Mouse (Mus musculus) urinary bladder, postnatal 4 days (tissue): ENCODE results near the gene Zfp296.
A peak's percentile ranks its signal among the peaks of the same experiment; 100 is the strongest.

Experiments
- DNase-seq, 2 experiments: peaks; one replicate each; pipeline ENCODE4 v3.0.0; 2021 to 2022; ENCODE audit warnings: low spot score in 2 of 2

Zfp296 gene

DNA sequence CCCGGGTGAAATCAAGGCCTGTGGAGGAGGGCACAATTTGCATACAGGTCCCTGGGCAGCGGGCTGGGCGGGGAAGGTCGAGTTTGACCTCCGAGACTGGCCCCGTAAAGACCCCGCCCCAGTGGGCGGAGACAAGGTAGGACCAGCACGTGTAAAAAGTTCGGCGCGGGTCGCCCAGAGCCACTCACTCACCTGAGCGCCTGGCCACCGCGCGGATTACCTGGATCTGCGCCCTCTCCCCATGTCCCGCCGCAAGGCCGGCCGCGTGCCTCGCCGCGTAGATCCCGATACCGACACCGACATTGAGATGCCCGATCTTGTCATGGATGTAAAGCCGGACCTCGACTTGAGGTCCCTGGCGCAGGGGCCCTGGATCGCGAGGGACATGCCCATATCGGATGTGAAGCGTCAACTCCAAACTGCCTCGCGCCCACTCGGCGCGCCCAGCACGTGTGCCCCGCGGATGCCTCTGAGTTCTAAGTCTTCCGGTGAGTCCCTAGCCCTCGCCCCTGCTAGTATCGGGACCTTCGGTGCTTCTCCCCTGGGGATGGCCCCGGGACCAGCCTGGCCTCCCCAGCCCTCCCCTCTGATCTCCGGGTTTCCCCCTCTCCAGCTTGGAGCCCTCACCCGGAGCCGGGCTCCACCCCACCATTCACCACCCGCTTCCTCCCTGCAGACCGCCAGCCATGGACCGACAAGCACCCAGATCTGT lies at the start of gene Zfp296, which contains the start of gene Gemin7:
TSS of gene Zfp296 (plus strand) at position 147 of the 712 bp plus-strand sequence.
TSS of gene Gemin7 (minus strand) at position 455 of the 712 bp plus-strand sequence.
- no peak for DNase-seq

DNA sequence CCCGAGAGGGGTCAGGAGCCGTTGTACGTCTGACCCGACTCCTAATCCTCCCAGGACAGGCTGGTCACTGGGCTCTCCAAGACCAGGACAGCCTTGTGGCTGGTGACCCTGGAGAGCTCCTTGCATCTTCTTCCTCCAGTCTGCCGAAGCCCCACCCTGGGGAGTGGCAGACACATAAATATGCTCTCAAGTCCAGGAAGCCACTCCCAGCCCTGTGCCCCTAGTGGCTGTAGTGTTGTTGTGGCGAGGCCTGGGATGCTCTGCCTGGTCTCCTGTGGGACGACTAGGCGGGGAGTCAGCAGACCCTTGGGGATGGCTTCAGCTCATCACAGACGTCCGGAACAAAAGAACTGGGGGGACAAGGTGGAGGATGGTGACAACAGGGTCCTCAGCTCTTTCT lies 46.0 kb upstream of the Zfp296 start:
- DNase-seq, result no peak

DNA sequence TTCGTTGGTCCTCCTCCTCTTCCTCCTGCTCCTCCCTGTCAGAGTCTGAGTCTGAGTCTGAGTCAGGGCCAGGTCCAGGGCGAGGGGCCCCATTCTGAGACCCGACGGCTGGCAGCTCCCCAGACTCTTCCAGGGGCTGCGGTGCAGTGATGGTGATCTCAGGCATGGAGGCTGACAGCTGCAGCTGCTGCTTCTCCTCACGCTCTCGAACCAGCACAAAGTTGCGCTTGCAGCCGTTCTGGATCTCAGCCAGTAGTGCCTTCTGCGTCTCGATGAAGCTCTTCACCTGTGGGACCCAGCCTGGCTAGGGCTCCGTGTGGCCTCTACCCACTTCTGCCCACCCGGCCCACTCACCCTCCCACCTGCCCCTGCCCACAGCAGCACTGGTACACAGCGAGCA lies 44.8 kb upstream of the Zfp296 start:
- DNase-seq, result no peak

DNA sequence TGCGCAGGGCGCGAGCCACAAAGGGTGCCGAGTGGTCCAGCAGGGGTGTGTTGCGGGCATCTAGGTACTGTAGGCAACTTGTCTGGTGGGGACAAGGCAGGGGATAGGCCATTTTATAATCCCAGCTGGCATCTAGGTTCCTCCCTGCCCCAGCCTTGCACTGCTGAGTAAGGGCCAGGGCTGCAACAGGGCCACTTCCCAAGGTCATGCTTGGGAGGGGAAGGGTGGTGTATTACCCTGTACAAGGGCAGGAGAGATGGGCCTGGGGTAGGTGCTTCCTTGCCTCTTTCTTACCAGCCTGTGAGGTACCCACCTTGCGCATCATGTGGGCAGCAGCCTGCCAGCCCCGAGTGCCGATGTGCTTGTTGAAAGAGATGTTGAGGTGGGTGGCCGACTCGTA lies 42.4 kb upstream of the Zfp296 start:
- DNase-seq, result no peak

DNA sequence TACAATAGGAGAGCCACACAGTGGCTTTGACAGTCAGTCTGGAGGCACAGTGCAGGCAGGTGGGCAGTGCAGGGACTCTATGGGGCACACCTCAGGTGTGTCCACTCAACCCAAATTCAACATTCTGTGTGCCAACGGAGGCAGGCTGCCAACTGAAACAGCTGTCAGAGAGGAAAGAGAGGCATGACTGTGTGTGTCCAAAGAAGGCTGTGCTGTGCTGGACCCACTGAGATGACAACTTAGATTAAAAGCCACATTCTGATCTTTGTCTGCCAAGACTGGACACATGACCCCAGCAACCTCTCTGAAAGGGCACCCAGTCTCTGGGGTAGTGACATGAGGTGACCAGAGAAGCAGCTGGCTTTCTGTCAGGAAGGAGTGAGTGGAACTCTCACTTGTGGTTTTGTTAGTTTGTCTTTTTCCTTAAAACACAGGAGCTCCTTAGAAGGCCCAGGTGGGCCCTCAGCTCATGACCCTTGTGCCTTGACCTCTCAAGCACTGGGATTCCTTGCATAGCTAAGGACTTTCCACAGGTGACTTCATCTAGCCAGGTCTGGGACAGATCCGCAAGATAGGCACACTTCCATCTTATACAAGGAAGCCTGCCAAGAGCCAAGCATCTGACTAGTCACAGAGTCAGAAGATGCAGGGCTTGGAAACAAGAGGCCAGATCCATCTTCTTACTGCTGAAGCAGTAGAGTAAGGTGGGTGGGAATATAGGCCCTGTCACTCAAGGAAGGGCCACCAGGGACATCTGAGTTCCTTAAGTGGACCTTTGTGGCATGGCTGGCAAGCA lies 36.1 kb upstream of the Zfp296 start:
- DNase-seq, result no peak

DNA sequence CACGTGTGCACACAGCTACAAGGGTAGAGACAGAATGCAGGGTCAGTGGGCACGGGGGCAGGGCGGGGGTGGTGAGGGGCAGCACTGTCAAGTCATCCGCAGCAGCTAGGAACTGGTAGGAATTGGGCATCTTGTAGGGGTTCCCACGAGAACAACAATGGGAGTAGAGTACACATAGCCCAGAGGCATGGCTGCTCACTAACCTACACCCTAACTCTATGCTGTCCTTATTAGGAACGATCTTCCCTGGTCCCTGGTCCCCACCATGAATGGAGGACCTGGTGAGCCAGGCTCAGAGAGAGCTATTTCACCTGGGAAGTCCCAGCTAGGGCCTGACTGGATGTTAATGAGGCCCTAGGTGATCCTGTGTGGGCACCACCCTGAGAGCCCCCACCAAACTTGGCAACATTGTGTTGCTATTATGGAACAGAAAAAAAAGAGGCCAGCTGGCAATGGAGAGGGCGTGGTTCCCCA lies 35.4 kb upstream of the Zfp296 start:
- DNase-seq, result no peak

DNA sequence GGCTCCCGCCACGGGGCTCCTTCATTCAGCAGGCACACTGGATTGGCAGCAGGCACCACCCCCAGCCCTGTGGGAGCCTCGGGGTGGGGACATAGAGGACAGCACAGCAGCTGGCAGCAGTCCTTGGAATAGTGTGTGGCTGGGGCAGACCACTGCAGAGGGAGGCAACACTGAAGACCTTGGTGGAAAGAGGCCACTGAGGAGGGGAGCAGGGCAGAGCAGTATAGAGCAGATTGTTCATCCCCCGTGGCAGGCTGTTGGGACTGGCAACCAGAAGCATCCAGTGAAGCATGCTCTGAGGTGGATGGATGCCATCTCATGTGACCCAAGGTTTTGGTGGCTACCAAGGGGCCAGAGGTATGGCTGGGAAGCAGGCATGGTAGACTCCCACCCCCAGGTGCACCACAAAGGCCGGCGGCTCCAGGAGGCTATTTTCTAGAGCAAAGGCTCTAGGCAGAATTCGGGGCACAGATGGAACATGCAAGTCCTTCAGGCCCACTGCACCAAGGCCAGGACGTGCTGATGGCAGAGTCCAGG lies 34.9 kb upstream of the Zfp296 start:
- peak in 1 of 2 experiments; percentile 22 for DNase-seq

DNA sequence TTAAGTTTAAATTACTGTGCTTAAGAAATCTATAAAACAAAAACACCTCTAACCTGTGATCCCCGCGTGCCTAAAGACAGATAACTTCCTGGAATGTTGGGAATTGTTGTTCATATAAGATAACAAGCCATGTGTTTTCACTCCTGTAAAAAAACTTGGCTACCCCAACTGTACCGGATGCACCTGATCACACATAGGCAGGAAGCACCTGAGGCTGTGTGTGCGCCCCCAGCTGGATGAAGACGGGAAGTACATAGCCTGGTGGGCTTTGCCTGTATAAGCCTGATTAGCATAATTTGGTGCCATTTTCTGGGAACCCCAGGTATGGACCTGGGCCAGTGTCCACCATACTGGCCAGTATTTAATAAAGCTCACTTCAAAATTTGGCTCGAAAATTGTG lies 33.5 kb upstream of the Zfp296 start:
- DNase-seq, result peak in 1 of 2 experiments; percentile 17

DNA sequence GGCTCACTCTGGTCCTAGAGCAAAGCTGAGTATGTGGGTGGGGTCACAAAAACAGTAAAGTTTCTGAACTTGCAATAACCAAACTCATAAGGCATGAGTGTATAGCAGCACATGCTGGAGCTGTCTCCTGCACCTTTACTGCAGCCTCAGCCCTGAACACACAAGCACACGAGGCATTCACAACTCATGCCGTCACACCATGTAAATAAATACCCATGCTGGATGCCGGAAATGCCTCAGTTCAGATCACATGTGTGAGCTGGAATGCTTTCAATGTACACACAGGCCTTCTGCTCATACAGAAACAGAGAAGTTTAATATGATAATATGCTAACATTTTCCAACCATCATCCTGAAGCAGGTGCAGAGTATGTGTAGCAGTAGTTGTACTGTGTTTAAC lies 31.1 kb upstream of the Zfp296 start:
- no peak for DNase-seq

DNA sequence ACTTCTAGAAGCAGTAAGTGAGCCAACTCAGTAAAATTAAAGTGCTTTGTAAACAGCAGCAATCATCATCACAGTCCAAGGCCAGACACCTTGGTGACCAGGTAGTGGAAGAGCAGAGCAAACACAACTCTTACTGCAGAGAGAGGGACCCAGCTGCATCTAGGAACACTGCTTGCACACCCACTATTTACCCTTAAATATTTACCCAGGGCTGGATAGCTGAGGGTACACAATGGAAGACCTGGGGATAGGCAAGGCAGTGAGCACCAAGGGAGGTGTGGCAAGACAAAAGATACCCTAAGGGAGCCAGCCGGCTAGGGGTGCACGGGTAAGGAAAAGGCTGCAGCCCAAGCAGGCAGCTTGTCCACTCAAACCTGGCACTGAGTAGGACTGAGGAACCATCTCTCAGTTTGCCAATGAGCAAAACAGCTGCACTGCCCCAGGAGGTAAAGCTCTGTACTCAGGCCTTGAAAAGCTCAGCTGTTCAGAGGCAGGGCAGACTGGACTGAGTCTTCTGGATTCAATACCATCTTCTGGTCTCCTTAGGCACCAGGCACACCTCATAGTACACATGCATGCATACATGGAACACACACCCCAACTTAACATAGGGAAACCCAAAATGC lies 29.6 kb upstream of the Zfp296 start:
- no peak for DNase-seq

DNA sequence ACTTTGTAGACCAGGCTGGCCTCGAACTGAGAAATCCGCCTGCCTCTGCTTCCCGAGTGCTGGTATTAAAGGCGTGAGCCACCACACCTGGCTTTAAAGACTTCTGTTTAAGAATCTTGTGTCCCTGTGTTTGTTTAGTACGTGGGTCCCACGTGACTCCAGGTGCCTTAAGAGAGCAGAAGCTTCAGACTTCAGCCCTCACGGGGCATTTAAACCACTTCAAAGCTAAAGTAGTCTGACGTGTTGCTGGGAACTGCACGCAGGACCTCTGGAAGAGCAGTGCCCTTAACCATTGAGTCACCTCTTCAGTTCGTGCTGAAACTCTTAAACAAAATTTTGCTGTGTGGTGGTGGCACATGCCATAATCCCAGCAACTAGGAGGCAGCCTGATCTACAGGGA lies 27.7 kb upstream of the Zfp296 start:
- DNase-seq, result no peak

DNA sequence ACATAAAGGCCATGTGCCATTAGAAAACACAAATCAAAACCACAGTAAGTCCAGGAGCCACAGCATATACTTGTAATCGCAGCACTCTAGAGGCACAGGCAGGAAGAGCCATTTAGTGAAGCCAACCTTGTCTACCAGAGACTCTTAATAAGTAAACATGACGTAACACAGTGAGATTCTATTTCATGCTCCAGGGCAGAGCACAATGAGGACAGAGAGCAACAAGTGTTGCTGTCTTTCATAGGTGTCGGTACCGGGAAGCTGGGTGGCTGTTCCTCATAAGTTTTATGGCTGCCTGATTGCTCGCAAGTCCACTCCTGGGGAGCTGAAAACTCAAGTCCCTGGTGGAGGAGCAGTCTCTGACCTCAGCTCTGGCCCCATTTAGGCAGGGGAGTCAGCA lies 25.5 kb upstream of the Zfp296 start:
- no peak for DNase-seq

DNA sequence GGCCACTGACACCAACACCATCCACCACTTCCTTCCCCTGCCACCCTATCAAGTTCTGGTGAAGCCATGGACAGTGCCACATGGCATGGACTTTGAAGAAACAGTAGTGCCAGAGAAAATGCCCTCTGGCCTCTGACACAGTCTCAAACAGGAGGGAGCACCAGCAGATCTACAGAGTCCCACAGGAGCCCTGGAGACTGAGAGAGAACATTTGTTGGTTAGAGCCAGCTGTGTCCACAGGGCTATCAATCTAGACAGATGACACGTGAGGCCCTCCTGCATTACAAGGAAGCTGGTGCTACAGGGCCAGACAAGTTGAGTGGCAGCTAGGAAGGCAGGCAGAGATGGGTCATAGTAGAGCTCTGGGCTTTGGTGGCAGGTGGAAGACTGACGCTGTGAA lies 24.6 kb upstream of the Zfp296 start:
- DNase-seq, result no peak

DNA sequence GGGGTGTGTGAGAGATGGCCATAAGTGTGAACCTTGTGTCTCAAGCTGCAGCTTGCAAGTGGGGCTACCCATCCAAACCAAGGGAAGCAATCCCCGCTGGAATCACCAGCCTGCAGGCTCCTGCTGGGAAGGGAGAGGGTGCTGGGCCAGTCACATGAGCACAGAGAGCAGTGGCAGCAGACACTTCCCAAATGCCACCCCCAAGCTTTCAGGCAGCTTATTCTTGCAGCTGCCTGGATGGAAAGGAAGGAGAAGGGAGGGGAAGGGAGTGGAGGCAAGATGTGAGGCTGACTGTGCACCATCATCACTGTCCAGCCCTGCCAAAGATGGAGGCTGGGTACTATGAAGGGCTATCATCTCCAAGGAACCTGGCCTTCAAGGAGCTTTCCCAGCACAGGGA lies 22.9 kb upstream of the Zfp296 start:
- no peak for DNase-seq

DNA sequence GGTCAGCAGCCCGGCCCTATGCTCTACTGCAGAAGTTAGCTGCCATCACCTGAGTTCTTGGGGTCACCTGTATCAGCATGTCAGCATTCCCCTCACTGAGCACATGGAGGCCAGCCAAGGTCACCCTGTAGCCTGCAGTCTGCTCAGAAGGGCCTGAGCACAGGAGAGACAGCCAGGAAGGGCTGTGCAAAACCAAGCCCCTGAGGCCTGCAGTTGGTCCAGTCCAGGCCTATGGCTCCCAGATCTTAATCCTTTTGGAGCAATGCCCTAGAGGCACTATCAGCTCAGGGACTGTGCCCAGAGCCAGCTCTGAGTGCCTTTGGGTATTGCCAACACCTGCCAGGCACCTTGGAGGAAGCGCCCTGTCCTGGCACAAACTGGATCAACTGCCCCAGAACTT lies 20.0 kb upstream of the Zfp296 start:
- DNase-seq, result no peak

DNA sequence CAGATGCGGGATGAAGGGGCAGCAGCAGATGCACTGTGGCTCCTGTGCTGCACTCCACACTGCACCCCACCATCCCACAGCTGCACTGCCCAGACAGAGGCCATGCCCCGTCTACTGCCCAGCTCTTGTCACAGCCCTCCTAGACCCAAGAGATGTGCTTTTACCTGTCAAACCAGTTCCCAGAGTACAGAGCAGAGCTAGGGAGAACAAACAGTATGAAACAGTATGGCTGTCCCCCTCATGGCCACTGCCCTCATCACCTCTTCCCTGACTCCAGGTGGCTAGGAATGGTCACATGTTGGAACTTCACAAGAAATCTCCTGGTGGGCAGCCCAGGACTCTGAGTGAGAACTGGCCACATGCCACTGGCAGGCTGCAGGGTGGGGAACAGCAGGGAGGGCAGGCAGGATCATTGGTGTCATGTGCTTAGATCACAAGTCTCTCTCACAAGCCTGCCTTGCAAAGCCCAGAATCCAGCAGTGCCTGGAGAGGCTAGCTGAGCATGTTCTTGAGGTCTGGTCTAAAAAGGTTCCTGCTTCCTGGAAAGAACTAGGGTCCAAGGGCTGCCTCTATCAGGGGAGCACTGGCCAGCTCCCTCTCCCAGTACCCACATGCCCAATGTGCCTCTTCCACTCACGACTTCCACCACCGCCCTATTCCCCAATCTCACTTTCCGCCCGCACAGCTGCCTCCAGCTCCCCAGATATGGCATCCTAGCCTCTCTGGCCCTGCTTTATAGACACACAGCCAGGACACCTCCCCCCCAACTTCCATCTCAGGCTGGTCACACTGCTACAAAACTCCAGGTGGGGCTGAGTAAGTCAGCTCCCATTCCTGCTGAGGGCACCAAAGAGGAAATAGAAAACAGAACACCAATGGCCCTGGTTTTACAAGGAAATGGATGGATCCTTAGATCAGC lies 18.8 kb upstream of the Zfp296 start:
- no peak for DNase-seq

DNA sequence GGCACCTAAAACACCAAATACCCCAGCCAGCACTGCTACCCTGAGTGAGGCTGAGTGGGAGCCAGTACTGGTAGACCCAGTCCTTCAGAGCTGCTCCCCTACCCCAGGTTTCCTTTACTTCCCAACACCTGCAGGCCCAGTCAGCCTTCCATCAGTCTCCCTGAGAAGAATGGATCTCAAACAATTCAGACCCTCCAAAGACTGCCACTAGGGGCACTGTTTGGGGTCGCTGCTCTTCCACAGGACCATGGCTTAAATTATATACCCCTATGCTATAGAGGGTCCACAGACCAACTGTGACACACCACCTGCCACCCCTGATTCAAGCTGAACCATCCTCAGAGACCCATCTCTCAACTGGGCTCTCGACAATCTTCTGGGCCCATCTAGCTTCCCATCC lies 18.1 kb upstream of the Zfp296 start:
- no peak for DNase-seq

DNA sequence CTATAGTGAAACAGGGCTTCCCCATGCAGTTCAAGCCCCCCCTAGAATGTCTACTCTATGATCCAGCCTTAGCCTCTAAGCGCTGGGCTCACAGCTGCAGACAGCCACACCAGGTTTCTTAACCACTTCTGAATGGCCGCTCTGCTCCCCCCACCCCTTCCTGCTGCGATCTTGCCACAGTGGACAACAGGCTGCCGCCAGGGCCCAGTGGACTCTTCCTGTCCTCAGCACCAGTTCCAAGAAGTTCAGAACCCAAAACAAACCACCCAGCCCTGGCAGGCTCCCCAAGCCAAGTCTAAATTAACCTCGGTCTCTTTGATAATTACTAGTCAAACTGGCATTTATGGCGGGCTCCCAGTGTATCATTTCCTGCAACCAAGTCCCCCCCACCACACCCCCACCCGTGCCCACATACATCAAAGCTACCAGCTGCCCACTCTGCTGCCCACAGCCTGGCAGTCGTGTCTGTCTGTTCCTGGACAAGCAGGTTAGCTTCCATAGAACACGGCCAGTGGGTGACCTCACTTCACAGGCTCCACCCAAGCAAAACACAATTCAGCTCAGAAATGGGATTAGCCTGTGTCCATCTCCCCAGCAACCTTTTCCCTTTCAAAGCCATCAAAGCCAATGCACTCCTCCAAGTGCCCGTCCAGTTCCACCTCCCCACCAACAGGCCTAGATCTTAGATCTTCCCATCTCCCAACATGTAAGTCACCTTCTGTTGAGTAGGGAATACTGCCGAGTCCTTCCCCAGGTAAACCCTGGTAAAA lies 16.4 kb upstream of the Zfp296 start:
- DNase-seq, result no peak

DNA sequence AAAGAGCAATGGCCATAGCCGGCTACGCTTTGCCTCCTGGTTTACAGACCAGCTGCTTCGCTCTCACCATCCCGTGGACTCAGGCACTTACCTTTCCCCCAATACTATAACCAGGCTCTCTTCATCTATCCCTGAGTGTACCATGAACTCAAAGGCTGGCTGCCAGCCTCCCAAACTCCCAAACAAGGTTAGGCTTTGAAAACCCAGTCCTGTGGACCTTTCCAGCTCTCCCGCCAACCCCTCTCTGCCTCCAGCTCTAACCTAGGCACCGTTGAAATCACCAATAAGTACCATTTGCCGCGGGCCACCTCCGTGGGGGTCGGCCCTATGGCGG lies 15.7 kb upstream of the Zfp296 start:
- no peak for DNase-seq

DNA sequence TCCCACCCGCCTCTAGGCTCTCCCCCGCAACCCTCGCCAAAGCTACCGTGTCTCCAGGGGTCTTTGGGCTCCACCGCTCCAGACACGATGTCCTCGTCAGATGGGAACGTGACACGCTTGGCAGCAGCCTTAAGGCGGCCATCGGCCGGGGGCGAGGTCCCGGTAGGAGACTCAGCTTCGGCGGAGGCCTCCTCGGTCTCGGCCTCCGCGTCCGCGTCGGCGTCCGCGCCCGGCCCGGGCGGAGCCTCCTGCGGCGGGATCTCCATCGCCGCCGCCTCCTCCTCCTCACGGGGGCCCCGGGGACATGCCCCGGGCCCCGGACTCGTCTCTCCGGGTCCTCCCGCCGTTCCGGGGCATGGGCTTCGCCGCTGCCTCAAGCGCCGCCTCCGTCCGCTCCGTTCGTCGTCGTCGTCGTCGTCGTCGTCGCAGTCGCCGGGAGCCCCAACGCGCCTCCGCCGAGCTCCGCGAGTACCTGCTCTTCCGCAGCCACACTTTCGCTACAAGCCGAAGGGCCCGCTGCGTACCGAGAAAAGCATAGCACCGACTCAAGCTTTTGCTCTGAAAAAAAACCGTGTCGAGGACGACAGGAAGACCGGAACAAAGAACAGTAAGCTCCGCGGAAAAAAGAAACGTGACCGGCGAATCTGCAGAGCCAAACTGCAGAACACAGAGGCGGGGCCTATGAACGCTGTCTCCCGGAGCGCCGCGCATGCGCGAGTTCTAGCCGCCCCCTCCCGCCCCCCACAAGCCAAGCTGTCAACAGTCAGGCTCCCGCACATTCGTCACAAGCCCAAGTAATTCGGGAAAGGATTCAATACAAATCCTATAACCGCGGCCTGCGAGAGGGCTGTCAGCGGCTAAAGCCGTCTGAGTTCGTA lies 15.1 kb upstream of the Zfp296 start:
- peak; percentile 84 to 93 for DNase-seq
